Mouse (Mus musculus): ENCODE measurements around the gene Gm16181. TPM values are rescaled to one million over a fixed set of nuclear protein-coding genes. Genes with fewer than 3 reads are reported as not detected.

Gm16181 gene
- polyA plus RNA-seq, 1 experiment from 2014 or later = 0.47 TPM

GRCm38 (mm10) chr17:35193881-35194843 is 26.5 kb upstream of the Gm16181 start, which contains the start of gene Ltb:
Gene Ltb, plus strand, starts transcription at chr17:35194439.
- H3K9me3 ChIP-seq (ENCODE audit: control insufficient read depth, low read length) = no peaks in the 10 kb centered on the region
- ATAC-seq (ENCODE audit: low read depth) = no peak
- H3K9ac ChIP-seq (ENCODE audit: low read depth, low read length) = peak within 1 kb of the TSS; percentile 60
- H3K27ac ChIP-seq (replicated peaks; ENCODE audit: low read depth, low read length) = no peak within 1 kb of the TSS
- WGBS = 57% methylated on average over 28 of the region's 28 CpGs
- peak within 1 kb of the TSS; percentile 83 for H3K4me2 ChIP-seq (ENCODE audit: low read depth, low read length)
- H3K36me3 ChIP-seq (ENCODE audit: control insufficient read depth, insufficient read depth, low read length) = no peaks in the 10 kb centered on the region
- H3K27me3 ChIP-seq (replicated peaks; ENCODE audit: control insufficient read depth, insufficient read depth, low read length) = peaks cover 35% of the 10 kb centered on the region
- peak within 1 kb of the TSS; percentile 46 for H3K4me3 ChIP-seq (ENCODE audit: low read depth, low read length)
- no peak for DNase-seq (ENCODE audit: low spot score)
- H3K4me1 ChIP-seq (ENCODE audit: control insufficient read depth, insufficient read depth, low read length) = peaks cover 11% of the 10 kb centered on the region; the same call in 1 of the 2 replicates

GRCm38 (mm10) chr17:35194844-35195630 is 25.6 kb upstream of the Gm16181 start:
- Histone ChIP-seq H3K27ac (replicated peaks; ENCODE audit: low read depth, low read length) (no peak overlapping the region), H3K4me3 (ENCODE audit: low read depth, low read length) (peak overlapping the region; percentile 46), H3K4me1 (ENCODE audit: control insufficient read depth, insufficient read depth, low read length) (peaks cover 11% of the 10 kb centered on the region; the same call in 1 of the 2 replicates), H3K4me2 (ENCODE audit: low read depth, low read length) (peak overlapping the region; percentile 83), H3K36me3 (ENCODE audit: control insufficient read depth, insufficient read depth, low read length) (no peaks in the 10 kb centered on the region), H3K9ac (ENCODE audit: low read depth, low read length) (peak overlapping the region; percentile 60), H3K27me3 (replicated peaks; ENCODE audit: control insufficient read depth, insufficient read depth, low read length) (peaks cover 37% of the 10 kb centered on the region), H3K9me3 (ENCODE audit: control insufficient read depth, low read length) (no peaks in the 10 kb centered on the region)
- DNase-seq (ENCODE audit: low spot score) = no peak
- 43% methylated on average over 18 of the region's 19 CpGs for WGBS
- ATAC-seq (ENCODE audit: low read depth) = 0 out of 2 replicates have a peak, but pooled peaks have one; percentile 31

GRCm38 (mm10) chr17:35195631-35196320 is 24.9 kb upstream of the Gm16181 start:
- Histone ChIP-seq H3K4me3 (ENCODE audit: low read depth, low read length) (peak overlapping the region; percentile 46), H3K27ac (replicated peaks; ENCODE audit: low read depth, low read length) (no peak overlapping the region), H3K4me1 (ENCODE audit: control insufficient read depth, insufficient read depth, low read length) (peaks cover 11% of the 10 kb centered on the region; the same call in 1 of the 2 replicates), H3K4me2 (ENCODE audit: low read depth, low read length) (peak overlapping the region; percentile 83), H3K9me3 (ENCODE audit: control insufficient read depth, low read length) (no peaks in the 10 kb centered on the region), H3K9ac (ENCODE audit: low read depth, low read length) (peak overlapping the region; percentile 60), H3K36me3 (ENCODE audit: control insufficient read depth, insufficient read depth, low read length) (no peaks in the 10 kb centered on the region), H3K27me3 (replicated peaks; ENCODE audit: control insufficient read depth, insufficient read depth, low read length) (peaks cover 37% of the 10 kb centered on the region)
- ATAC-seq (ENCODE audit: low read depth) (peak; percentile 92), DNase-seq (ENCODE audit: low spot score) (peak; percentile 77)
- WGBS = 1% methylated on average over 50 of the region's 66 CpGs

DNA sequence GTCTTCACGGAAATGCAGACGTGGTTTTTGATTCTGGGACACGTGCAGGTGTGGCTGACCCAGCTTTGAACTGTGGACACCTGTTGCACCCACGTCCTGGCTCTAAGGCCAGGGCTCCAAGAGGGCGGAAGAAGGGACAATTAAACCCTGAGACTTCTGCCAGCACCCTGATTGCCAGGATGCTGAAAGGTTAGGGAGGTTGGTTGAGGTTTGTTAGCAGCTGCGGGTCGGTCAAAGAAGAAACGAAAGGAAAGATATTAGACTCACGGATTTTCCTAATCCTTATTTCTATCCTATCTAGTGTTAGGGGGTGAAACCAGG is 24.4 kb upstream of the Gm16181 start:
- Histone ChIP-seq H3K36me3 (ENCODE audit: control insufficient read depth, insufficient read depth, low read length) (no peaks in the 10 kb centered on the region), H3K27ac (replicated peaks; ENCODE audit: low read depth, low read length) (no peak overlapping the region), H3K9ac (ENCODE audit: low read depth, low read length) (peak overlapping the region; percentile 60; the same call in 1 of the 2 replicates), H3K4me1 (ENCODE audit: control insufficient read depth, insufficient read depth, low read length) (peaks cover 11% of the 10 kb centered on the region; the same call in 1 of the 2 replicates), H3K4me2 (ENCODE audit: low read depth, low read length) (peak overlapping the region; percentile 83), H3K4me3 (ENCODE audit: low read depth, low read length) (peak overlapping the region; percentile 46), H3K27me3 (replicated peaks; ENCODE audit: control insufficient read depth, insufficient read depth, low read length) (peaks cover 37% of the 10 kb centered on the region), H3K9me3 (ENCODE audit: control insufficient read depth, low read length) (no peaks in the 10 kb centered on the region)
- DNase-seq (ENCODE audit: low spot score) (no peak), ATAC-seq (ENCODE audit: low read depth) (no peak)
- 29% methylated on average over 9 of the region's 9 CpGs for WGBS

DNA sequence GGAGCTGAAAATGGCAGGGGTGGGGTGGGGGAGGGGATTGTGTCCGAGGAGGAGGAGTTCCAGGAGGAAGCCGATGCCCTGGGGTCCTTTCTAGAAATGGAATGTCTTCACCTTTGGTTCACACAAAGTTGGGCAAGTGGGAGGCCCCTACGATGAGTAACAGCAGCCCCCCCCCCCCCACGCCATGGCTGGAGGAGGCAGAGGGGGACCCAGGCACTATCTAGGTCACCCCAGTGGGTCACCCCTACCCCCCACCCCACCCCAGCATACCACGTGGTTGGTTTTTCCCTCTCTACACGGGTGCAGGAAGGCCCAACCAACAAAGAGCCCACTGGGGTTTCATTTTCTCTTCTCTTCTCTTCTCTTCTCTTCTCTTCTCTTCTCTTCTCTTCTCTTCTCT is 23.5 kb upstream of the Gm16181 start:
- ATAC-seq (ENCODE audit: low read depth) (no peak), DNase-seq (ENCODE audit: low spot score) (no peak)
- peaks cover 11% of the 10 kb centered on the region; the same call in 1 of the 2 replicates for H3K4me1 ChIP-seq (ENCODE audit: control insufficient read depth, insufficient read depth, low read length)
- H3K4me2 ChIP-seq (ENCODE audit: low read depth, low read length) = no peak overlapping the region
- H3K4me3 ChIP-seq (ENCODE audit: low read depth, low read length) = no peak overlapping the region
- H3K9me3 ChIP-seq (ENCODE audit: control insufficient read depth, low read length) = no peaks in the 10 kb centered on the region
- H3K27ac ChIP-seq (replicated peaks; ENCODE audit: low read depth, low read length) = no peak overlapping the region
- no peaks in the 10 kb centered on the region for H3K36me3 ChIP-seq (ENCODE audit: control insufficient read depth, insufficient read depth, low read length)
- 44% methylated on average over 4 of the region's 6 CpGs for WGBS
- peaks cover 37% of the 10 kb centered on the region for H3K27me3 ChIP-seq (replicated peaks; ENCODE audit: control insufficient read depth, insufficient read depth, low read length)
- no peak overlapping the region for H3K9ac ChIP-seq (ENCODE audit: low read depth, low read length)

DNA sequence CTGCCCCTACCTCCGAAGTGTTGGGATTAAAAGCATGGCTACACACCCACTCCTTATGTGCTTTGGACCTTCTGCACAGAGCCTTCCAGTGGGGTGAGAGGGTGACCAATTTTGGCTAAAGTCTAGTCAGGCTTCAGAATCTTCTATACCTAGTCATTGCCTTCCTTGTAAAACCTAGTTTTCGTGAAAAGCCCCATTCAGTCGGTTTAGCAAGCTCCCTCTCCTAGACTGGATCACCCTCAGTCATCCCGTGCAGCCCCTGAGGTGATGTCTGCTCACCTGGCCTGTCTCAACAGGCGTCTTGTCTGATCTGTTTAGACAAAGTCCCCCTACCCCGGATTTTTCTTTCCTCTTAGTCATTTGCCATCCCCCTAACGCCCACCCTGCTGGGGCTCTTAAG is 22.6 kb upstream of the Gm16181 start:
- no peaks in the 10 kb centered on the region for H3K9me3 ChIP-seq (ENCODE audit: control insufficient read depth, low read length)
- no peaks in the 10 kb centered on the region for H3K36me3 ChIP-seq (ENCODE audit: control insufficient read depth, insufficient read depth, low read length)
- ATAC-seq (ENCODE audit: low read depth) (no peak), DNase-seq (ENCODE audit: low spot score) (no peak)
- no peak overlapping the region for H3K9ac ChIP-seq (ENCODE audit: low read depth, low read length)
- no peak overlapping the region for H3K27ac ChIP-seq (replicated peaks; ENCODE audit: low read depth, low read length)
- no peak overlapping the region for H3K4me2 ChIP-seq (ENCODE audit: low read depth, low read length)
- no peak overlapping the region for H3K4me3 ChIP-seq (ENCODE audit: low read depth, low read length)
- WGBS = 59% methylated on average over 7 of the region's 7 CpGs
- H3K4me1 ChIP-seq (ENCODE audit: control insufficient read depth, insufficient read depth, low read length) = peaks cover 11% of the 10 kb centered on the region; the same call in 1 of the 2 replicates
- peaks cover 43% of the 10 kb centered on the region for H3K27me3 ChIP-seq (replicated peaks; ENCODE audit: control insufficient read depth, insufficient read depth, low read length)

- no peak overlapping the region for H3K27ac ChIP-seq (replicated peaks; ENCODE audit: low read depth, low read length)
- peaks cover 50% of the 10 kb centered on the region for H3K27me3 ChIP-seq (replicated peaks; ENCODE audit: control insufficient read depth, insufficient read depth, low read length)
- H3K9ac ChIP-seq (ENCODE audit: low read depth, low read length) = no peak overlapping the region
- WGBS = 14% methylated on average over 8 of the region's 8 CpGs
- no peak overlapping the region for H3K4me3 ChIP-seq (ENCODE audit: low read depth, low read length)
- DNase-seq (ENCODE audit: low spot score) (no peak), ATAC-seq (ENCODE audit: low read depth) (no peak)
- peaks cover 11% of the 10 kb centered on the region; the same call in 1 of the 2 replicates for H3K4me1 ChIP-seq (ENCODE audit: control insufficient read depth, insufficient read depth, low read length)
- no peaks in the 10 kb centered on the region for H3K9me3 ChIP-seq (ENCODE audit: control insufficient read depth, low read length)
- no peaks in the 10 kb centered on the region for H3K36me3 ChIP-seq (ENCODE audit: control insufficient read depth, insufficient read depth, low read length)
- no peak overlapping the region for H3K4me2 ChIP-seq (ENCODE audit: low read depth, low read length)
Measured at GRCm38 (mm10) chr17:35198946-35199345, 21.7 kb upstream of the Gm16181 start.

- Histone ChIP-seq H3K9me3 (ENCODE audit: control insufficient read depth, low read length) (no peaks in the 10 kb centered on the region), H3K4me2 (ENCODE audit: low read depth, low read length) (no peak overlapping the region), H3K4me1 (ENCODE audit: control insufficient read depth, insufficient read depth, low read length) (peaks cover 8% of the 10 kb centered on the region; the same call in 1 of the 2 replicates), H3K9ac (ENCODE audit: low read depth, low read length) (no peak overlapping the region), H3K27me3 (replicated peaks; ENCODE audit: control insufficient read depth, insufficient read depth, low read length) (peaks cover 46% of the 10 kb centered on the region), H3K4me3 (ENCODE audit: low read depth, low read length) (no peak overlapping the region), H3K27ac (replicated peaks; ENCODE audit: low read depth, low read length) (no peak overlapping the region), H3K36me3 (ENCODE audit: control insufficient read depth, insufficient read depth, low read length) (no peaks in the 10 kb centered on the region)
- WGBS = 79% methylated on average over 9 of the region's 11 CpGs
- ATAC-seq (ENCODE audit: low read depth) = no peak
- no peak for DNase-seq (ENCODE audit: low spot score)
Measured at GRCm38 (mm10) chr17:35200398-35200797, 20.2 kb upstream of the Gm16181 start.
